Mouse (Mus musculus) G1E (cell line): ENCODE results near the gene Hspb9.

ENCODE experiments used
- CTCF ChIP-seq: IDR thresholded peaks from 2 replicates; pipeline ENCODE4 v1.5.1; 2012; ENCODE audit warnings: low read depth, low read length, inconsistent platforms, mixed read lengths
- GATA1 ChIP-seq: IDR thresholded peaks from 2 replicates; pipeline ENCODE4 v1.6.1; 2012; ENCODE audit warnings: borderline replicate concordance, low read length, inconsistent platforms, mixed read lengths
- POLR2AphosphoS5 ChIP-seq: IDR thresholded peaks from 2 replicates; pipeline ENCODE4 v1.6.1; 2012; ENCODE audit warnings: low read depth, low read length, inconsistent platforms; ENCODE audit not compliant: insufficient replicate concordance
- TAL1 ChIP-seq: conservative IDR thresholded peaks from 2 replicates; pipeline ENCODE4 v1.6.1; 2012; ENCODE audit warnings: low read depth, low read length, inconsistent platforms, mixed read lengths

DNA sequence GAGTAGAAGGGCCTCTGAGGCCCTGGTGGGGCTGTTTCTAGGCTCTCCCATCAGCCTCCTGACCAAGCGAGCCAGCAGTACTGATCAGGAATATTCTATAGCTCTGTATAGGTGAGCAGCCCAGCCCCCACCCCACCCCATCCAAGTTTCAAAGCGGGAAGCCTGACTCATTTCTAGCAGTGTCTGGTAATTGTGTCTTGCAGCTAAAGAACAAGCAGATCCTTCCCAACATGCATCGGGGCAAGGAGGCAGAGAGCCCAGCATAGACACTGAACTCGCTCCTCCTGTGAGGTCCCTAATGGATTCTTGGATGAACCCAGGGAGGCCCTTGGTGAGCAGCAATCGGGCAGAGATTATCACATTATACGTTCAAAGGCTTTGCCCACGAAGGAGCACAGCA is 35.8 kb upstream of the Hspb9 start:
- TF ChIP-seq CTCF = no peak
- no peak for TF ChIP-seq POLR2AphosphoS5
- no peak for TF ChIP-seq GATA1
- no peak for TF ChIP-seq TAL1
